Mouse (Mus musculus) cerebellum, adult 18-20 months (tissue): ENCODE data around the gene Map3k10.
A peak's percentile ranks its signal among the peaks of the same experiment; 100 is the strongest.

ENCODE experiments used
- DNase-seq, 2 experiments: peaks; one replicate each; pipeline ENCODE4 v3.0.0; 2021

Gene Map3k10

GRCm38 (mm10) chr7:27674522-27675221 lies at the start of gene Map3k10:
Gene Map3k10 (minus strand): TSS chr7:27674598.
- peak; percentile 96 to 97 for DNase-seq

- no peak for DNase-seq
These were observed 47.6 kb upstream of the Map3k10 start for GRCm38 (mm10) chr7:27721951-27722350.

GRCm38 (mm10) chr7:27710402-27710801 lies 36.0 kb upstream of the Map3k10 start:
- no peak for DNase-seq

GRCm38 (mm10) chr7:27696711-27697110 lies 22.3 kb upstream of the Map3k10 start:
- DNase-seq, result no peak

GRCm38 (mm10) chr7:27691076-27691475 lies 16.7 kb upstream of the Map3k10 start:
- peak in 1 of 2 experiments; percentile 36 for DNase-seq

- DNase-seq, result peak; percentile 89 to 97
These were observed 14.6 kb upstream of the Map3k10 start, which contains the start of gene Zfp607b for GRCm38 (mm10) chr7:27688815-27689612. Gene Zfp607b (plus strand): TSS chr7:27689340.

GRCm38 (mm10) chr7:27688246-27688788 lies 13.9 kb upstream of the Map3k10 start:
- no peak for DNase-seq

GRCm38 (mm10) chr7:27687836-27688235 lies 13.4 kb upstream of the Map3k10 start:
- DNase-seq, result no peak

GRCm38 (mm10) chr7:27687043-27687442 lies 12.6 kb upstream of the Map3k10 start:
- DNase-seq, result no peak

GRCm38 (mm10) chr7:27685681-27686080 lies 11.3 kb upstream of the Map3k10 start:
- no peak for DNase-seq

GRCm38 (mm10) chr7:27685220-27685619 lies 10.8 kb upstream of the Map3k10 start:
- DNase-seq, result no peak

- no peak for DNase-seq
These were observed 8.8 kb upstream of the Map3k10 start for GRCm38 (mm10) chr7:27683218-27683617.

- DNase-seq, result no peak
These were observed 819 bp upstream of the Map3k10 start for GRCm38 (mm10) chr7:27675222-27675612.

GRCm38 (mm10) chr7:27674195-27674521 lies 240 bp downstream of the Map3k10 start:
- DNase-seq, result no peak

- peak; percentile 38 to 60 for DNase-seq
These were observed 745 bp downstream of the Map3k10 start for GRCm38 (mm10) chr7:27673575-27674131.

- peak; percentile 56 to 67 for DNase-seq
These were observed 1.3 kb downstream of the Map3k10 start for GRCm38 (mm10) chr7:27673064-27673574.

GRCm38 (mm10) chr7:27662038-27662437 lies 12.4 kb downstream of the Map3k10 start:
- DNase-seq, result no peak

- no peak for DNase-seq
These were observed 15.4 kb downstream of the Map3k10 start for GRCm38 (mm10) chr7:27658712-27659663.

- DNase-seq, result peak in 1 of 2 experiments; percentile 39
These were observed 16.5 kb downstream of the Map3k10 start for GRCm38 (mm10) chr7:27657824-27658395.

GRCm38 (mm10) chr7:27656600-27656999 lies 17.8 kb downstream of the Map3k10 start:
- DNase-seq, result no peak

GRCm38 (mm10) chr7:27655545-27655944 lies 18.9 kb downstream of the Map3k10 start:
- no peak for DNase-seq
